Mouse (Mus musculus): ENCODE measurements around the gene Chchd2. TPM values are rescaled to one million over a fixed set of nuclear protein-coding genes. Genes with fewer than 3 reads are reported as not detected.
"Not testable (repeated sequence)": the region's sequence is repeated elsewhere in the genome, so short reads cannot be mapped to it uniquely, and the experiment has no call there.

The Chchd2 gene
- 932 and 939 TPM in 2 replicates for total RNA-seq (2021)
- long read RNA-seq, experiment 1, transcript Chchd2-201 (4 exons, 915 nt) = major isoform, 877 of 911 reads
- long read RNA-seq, experiment 1, partial matches to known transcripts = 31 of 911 reads
- long read RNA-seq, experiment 1, other reads (novel, unspliced or antisense) = 3 of 911 reads
- long read RNA-seq, experiment 2, transcript Chchd2-201 (4 exons, 915 nt) = major isoform, 839 of 899 reads
- long read RNA-seq, experiment 2, partial matches to known transcripts = 48 of 899 reads
- long read RNA-seq, experiment 2, other reads (novel, unspliced or antisense) = 12 of 899 reads

DNA sequence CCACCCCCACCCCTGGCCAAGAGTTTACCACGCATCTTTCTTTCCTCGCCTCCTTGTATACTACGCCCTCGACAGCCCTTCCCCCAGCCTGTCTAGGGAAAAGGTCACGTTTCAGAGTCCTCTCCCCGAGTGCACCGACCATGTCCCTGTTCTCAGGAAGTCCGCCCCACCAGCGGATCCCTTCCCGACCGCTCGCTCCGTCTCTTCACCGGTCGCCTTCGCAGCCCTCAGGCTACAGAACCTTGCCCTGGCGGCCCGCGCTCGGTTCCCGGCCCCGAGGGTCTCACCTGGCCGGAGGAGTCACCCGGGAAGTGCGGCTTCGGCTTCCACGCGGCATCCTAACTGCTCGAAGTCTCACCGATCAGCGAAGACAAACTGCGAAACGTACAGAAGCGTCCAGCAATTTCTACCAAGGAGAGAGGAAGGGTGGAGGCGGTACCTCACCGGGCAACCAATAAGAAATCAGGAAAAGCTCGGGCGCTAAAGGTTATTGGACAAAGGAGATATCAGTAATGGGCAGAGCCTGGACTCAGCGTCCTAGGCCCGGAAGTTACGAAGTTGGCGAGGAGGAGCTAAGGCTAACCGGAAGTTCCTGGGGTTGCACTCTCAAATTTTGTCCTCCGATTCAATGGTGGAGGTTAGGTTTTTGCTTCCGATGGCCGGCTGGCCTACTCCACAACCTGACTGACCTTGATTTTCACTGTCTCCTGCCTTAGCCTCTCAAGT, at the start of gene Chchd2:
Chchd2 (minus strand) TSS at position 560 of the 726 bp plus-strand sequence.
- peak; percentile 95 for DNase-seq

DNA sequence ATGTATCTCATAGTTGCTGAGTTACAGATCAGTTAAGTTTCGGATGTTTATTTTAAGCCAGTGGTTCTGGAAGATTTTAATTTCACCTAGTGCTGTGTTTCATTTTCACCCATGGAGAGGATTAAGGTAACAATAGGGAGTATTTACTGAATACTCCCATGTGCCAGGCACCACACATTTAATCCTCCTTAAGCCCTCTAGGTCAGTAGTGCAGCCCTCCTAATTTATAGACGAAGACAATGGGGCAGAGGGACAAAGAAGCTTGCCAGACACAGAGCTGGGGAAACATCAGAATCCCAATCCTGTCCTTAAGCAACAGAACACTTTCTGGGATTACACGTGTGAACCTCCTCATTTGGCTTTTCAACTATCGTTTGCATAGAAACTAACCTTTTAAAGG, 49.7 kb upstream of the Chchd2 start:
- no peak for DNase-seq

DNA sequence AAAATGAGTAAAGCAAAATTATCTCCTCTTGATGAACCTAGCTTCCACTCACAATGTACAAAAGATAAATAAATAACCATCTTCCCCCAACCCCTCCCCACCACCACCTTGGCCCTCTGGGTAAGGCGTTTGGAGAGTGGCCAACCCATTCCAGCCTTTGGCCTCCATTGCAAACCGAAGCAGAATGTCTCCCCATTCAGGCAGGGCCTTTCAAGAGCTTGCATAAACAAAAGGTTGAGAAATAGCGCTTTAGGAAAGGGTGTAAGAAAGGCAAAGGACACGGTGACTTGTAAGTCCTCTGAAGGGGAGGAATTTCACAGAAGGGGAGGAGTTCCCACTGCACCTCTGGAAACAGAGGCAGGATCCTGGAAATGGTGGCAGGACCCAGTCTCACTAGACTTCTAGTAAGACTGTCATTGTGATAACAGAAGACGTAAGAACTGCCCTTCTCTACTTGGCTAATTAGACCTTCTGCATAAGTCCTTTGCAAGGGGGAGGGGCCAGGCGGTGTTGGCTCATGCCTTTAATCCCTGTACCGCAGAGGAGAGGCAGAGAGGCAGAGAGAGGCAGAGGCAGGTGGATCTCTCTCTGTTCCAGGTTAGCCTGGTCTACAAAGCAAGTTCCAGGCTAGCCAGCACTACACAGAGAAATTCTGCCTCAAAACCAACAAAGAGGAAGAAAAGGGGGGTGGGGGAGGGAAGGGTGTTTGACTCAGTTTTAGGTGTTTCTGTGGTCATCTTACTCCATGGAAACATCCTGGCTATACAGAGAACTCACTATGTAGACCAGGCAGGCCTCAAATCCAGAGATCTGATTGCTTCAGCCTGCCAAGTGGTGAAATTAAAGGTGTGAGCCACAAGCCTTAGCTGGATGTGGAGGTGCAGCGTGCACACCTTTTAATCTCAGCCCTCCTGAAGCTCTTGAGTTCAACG, 42.9 kb upstream of the Chchd2 start:
- DNase-seq = peak; percentile 59

DNA sequence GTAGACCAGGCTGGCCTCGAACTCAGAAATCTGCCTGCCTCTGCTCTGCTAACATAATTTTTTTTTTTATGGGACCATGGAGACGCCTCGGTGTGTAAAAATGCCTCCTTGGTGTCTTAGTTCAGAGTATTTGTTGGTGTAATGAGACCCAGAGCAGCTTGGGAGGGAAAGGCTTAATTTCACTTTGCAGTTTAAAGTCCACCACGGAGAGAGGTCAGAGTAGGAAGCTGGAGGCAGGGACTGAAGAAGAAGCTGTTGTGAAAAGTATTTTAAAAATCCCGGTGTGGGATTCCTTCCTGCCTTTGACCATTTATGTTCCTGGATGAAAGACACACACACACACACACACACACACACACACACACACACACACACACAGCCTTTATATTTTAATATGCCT, 38.7 kb upstream of the Chchd2 start:
- no peak for DNase-seq

DNA sequence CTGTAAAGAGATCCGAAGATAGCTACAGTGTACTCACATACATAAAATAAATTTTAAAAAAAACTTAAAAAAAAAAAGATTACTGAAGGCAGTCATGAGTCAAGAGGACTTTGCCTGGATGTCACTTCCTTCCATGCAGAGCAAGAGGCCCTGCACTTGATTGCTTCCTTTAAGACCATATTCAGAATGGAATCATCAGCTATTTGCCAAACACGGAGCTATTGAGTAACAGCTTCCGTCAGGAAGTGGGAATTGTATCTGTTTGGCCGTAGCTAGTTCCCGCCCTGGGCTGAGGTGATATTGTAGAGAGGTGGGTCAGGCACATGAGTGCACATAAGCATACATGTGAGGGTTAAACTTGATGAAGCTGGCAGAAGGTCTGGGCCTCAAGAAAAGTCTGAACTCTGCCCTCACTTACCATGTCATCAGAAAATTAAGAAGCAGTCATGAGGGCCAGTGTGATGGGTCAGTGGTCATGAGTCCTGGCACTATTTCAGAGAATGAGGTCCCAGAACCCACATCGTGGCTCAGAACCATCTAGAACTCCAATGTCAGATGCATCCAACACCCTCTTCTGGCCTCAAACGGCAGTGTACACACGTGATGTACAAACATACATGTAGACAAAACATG, 37.7 kb upstream of the Chchd2 start:
- DNase-seq = no peak

DNA sequence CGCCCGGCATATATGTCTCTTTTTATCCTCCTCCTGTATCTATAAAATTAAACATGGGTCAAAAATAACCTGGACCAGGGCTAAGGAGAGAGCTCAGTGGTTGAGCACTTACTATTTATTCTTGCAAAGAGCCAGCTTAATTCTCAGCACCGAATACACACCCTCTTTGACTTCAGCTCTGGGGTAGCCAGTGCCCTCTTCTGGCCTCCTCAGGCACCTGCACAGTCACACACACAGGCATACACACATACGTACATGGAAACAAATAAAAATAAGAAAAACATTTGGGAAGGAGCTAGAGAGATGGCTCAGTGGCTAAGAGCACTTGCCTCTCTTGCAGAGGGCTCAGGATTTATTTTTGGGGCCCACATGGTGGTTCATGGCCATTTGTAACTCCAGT, 34.7 kb upstream of the Chchd2 start:
- DNase-seq = no peak

DNA sequence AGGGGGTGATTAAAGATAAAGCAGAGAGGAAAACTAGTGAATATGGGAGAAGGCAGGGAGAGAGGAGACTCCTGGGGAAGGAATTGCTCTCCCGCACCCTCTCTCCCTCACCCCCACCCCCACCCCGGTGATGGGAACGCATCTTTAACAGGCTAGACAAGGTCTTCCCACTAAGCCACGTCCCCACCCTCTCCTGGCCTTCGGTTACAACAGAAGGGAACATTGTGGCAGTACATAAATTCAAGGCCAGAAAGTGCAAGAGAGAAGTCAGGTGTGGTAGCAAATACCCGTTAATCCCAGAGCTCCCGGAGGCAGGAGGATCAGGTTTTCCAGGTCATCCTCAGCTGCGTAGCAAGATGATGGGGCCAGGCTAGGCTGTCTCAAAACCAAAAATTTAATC, 32.0 kb upstream of the Chchd2 start:
- DNase-seq = peak; percentile 12

DNA sequence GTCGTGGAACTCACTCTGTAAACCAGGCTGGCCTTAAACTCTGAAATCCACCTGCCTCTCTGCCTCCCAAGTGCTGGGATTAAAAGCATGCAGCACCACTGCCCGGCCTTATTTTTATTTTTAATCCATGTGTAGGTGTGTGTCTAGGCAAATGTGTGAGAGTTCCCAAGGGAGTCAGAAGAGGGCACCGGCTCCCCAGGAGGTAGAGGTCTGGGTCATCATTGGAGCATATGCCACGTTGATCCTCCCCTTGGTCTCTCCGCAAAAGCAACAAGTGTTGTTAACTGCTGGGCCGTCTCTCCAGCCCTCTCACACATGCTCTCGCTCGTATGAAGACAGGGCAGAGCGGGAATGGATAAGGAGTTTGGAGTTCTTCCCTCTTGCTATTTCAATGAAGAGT, 31.5 kb upstream of the Chchd2 start:
- no peak for DNase-seq

DNA sequence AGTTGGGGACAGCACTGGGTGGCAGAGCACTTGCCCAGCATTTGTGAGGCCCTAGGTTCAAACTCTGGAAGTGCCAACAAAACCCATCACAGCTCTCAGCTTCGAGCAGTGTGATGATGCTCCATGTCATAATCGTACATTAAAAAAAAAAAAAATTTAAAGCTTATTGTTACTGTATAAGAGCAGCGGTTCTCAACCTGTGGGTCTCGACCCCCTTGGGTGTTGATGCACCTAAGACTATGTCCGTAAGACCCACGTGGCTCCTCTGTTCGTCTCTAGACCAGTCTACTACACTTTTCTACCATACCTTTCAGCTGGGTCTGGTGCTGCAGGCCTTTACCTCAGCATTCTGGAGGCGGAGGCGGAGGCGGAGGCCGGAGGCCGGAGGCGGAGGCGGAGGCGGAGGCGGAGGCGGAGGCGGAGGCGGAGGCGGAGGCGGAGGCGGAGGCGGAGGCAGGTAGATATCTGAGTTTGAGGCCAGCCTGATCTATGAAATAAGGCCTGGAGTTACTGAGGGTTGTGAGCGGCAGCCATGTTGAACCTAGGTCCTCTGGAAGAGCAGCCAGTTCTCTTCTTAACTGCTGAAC, 30.9 kb upstream of the Chchd2 start:
- DNase-seq = no peak

DNA sequence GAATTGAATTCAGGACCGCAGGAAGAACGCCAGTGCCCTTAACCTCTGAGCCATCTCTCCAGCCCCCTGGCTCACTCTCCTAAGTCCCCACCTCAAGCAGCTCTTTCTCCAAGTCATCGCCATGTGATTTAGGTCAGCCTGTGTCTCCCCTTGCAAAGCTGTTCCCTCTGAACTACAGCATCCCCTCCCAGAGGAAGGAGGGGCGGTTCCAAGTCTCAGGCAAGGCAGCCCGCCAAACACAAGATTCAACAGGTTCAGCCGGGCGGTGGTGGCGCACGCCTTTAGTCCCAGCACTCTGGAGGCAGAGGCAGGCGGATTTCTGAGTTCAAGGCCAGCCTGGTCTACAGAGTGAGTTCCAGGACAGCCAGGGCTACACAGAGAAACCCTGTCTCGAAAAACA, 28.2 kb upstream of the Chchd2 start:
- DNase-seq = not testable (repeated sequence)

DNA sequence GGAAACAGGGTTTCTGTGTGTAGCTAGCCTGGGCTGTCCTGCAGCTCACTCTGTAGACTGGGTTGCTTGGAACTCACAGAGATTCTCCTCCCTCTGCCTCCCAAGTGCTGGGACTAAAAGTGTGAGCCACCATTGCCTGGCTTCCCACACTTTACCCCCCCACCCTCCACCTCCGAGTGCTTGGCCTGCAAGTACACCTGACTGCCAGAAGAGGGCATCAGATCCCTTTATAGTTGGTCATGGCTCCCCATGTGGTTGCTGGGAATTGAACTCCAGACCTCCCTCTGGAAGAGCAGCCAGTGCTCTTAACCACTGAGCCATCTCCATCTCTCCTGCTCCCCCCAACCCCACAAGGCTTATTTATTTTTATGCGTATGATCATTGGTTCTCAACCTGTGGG, 26.8 kb upstream of the Chchd2 start:
- peak; percentile 68 for DNase-seq

DNA sequence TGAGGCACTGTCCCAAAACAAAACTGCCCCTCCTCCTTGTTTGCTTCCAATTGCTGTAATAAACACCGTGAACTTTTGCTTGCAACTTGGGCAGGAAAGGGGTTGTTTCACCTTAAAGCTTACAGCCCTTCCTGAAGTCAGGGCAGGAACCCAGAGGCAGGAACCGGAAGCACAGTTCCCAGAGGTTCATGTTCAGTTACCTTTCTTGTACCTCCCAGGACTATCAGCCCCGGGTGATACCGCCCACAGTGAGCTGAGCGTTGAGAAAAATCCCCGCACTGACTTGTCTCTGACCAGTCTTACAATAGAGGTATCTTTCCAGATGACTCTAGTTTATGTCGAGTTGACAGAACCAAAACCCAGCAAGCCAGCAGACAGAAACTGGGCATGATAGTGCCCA, 22.3 kb upstream of the Chchd2 start:
- no peak for DNase-seq

DNA sequence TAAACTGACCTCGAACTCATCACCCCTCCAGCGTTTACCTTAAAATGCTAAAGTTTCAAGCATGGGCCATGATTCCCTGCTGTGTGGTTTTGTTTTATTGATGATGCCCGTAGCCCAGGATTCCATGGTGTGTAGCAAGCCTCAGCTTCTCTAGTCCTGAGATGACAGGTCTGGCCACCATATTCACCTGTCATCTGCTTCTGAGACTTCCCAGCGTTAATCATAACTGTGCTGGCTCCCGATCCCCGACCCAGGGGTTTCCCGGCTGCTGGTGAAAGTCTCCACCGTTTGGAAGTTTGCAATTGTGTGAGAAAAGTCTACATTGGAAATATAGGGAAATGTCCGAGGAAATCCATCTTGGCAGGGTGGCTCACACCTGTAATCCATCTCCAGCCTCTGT, 21.9 kb upstream of the Chchd2 start:
- no peak for DNase-seq

DNA sequence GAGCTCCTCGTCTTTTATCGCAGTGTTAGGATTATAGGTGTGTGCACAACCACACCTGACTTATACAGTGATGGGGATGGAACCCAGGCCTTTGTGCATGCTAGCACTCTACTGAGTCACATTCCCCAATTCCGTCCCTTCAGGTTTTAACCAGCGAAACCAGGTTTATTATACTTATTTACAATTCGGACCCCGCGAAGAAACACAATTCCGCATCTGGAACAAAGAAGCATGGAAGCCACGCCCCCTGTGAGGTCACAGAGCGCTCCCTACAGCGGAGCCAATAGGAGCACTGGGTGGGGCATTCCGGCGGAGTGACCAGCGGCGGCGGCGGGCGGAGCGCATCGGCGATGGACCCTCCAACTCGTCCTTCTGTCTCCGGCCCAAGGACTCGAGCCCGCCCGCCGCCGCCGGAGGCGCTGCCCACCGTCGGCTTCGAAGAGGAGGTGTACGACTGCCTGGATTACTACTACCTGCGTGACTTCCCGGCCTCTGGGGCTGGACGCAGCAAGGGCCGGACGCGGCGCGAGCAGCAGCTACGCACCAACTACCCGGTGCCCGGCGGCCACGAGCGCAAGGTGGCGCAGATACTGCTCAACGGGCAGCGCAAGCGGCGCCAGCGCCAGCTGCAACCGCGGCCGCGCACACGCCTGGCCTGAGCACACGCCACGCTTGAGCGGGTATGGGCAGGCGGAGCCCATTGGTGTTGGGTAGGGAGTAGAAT, 21.1 kb upstream of the Chchd2 start, which contains the start of gene Nupr1l:
Nupr1l (plus strand) TSS at position 299 of the 724 bp plus-strand sequence.
- DNase-seq = peak; percentile 95

DNA sequence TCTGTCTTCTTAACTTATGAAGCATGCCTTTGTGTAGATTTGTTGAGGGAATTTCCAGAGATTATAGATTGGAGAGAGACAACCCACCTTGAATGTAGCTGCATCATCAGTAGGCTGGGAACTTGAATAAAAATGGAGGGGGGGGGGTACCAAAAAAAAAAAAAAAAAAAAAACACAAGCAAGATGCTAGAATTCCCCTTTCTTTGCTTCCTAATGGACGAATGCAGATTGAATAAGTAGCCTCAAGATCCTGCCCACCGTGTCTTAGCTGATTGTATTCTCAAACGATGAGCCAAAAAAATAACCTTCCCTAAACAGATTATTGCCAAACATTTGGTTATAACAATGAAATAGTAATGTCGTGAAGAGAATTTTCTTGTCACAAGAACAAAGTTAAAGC, 20.5 kb upstream of the Chchd2 start:
- DNase-seq = no peak

DNA sequence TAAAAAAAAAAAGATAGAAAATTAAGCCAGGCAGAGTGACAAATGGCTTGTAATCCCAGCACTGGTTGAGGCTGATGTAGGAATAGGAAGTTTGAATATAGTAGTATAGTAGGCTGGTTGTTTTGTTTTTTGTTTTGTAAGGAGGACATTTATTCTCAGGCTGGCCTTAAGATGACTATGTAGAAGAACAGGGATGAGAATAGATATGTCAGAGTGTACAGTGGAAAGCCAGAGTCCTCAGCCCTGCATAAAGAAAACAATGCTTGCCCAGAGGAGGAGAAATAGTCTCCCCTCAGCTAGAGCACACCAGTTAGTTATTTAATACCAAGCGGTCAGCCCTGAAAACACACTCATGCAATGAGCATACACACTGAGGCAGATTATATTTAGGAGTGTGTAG, 11.2 kb upstream of the Chchd2 start, which contains the start of gene Phkg1:
Phkg1 (minus strand) TSS at position 101 of the 400 bp plus-strand sequence.
- DNase-seq = no peak

DNA sequence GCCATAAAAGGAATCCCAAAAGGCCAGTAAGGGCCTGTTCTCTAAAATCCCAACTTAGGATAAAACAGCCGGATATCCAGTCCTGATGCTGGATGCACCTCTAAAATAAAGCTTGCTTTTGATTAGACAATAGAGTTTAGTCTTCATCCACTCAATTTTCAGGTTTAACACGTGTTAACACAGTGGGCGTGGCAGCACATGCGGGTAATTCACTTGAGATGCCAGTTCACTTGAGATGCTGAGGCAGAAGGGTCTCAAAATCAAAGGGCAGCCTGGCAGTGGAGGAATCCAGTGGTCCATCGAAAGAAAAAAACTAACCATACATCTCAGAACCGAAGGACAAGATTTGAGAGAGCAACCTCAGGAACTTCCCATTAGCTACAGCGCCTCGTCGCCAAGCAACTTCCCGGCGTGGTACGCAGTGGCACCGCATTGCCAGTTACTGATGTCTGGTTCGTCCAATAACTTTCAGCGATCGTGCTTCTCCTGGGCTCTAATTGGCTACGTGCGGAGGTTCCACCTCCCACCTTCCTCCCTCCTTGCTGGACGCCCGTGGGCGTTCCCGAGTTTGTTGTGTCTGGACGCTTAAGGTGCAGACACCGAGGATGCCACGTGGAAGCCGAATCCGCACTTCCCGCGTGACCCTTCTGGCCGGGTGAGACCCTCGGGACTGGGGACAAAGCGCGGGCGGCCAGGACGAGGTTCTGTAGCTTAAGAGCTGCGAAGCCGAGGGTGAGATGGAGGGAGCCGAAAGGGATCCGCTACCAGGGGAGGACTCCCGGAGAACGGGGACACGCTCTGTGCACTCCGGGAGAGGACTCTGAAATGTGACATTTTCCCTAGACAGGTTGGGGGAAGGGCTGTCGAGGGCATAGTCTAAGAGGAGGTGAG, 8.2 kb upstream of the Chchd2 start, which contains the start of gene Zbed5:
Zbed5 (plus strand) TSS at position 526 of the 891 bp plus-strand sequence.
- DNase-seq = peak; percentile 91

DNA sequence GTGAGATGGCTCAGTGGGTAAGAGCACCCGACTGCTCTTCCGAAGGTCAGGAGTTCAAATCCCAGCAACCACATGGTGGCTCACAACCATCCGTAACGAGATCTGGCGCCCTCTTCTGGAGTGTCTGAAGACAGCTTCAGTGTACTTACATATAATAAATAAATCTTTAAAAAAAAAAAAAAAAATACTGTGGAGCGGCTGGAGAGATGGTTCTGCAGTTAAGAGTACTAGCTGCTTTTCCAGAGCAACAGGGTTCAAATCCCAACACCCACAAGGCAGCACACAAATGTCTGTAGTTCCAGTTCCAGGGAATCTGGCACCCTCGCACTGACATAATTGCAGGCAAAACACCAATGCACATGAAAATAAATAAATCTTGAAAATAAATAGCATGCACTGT, 3.1 kb upstream of the Chchd2 start:
- not testable (repeated sequence) for DNase-seq

DNA sequence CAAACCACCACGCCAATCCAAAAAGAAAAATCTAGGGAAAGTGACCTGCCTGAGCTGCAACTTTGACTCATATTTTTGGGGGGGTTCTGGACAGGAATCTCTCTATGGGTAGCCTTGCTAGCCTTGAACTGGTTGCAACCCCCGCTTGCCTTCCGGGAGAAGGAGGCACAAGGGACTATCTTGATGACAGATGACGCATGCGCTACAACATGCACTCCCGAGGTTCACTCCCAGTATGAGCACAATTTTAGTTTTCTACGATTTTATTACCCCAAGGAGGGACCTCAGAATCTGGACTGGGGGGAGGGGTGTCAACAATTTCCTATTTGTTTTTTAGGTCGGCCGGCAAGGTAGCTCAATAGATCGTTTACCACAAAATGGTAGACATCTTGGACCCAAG, 999 bp downstream of the Chchd2 start:
- peak; percentile 71 for DNase-seq

DNA sequence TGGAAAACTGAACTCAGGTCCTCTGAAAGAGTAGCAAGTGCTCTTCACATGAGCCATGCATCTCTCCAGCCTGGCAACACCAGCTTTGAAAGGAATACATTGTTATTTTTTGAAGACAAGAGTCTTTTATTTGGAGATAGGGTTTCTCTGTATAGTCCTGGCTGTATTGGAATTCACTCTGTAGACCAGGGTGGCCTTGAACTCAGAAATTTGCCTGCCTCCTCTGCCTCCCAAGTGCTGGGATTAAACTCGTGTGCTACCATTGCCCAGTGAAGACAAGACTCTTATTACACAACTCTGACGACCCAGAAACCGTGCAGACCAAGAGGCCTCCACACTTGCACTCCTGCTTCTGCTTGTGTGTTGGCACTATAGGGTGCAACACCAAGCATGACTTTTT, 7.4 kb downstream of the Chchd2 start:
- no peak for DNase-seq
